Mouse (Mus musculus) gastrocnemius, postnatal 10 days (tissue): ENCODE results near the gene Setd7. TPM values are rescaled to one million over a fixed set of nuclear protein-coding genes. Genes with fewer than 3 reads are reported as not detected.

ENCODE experiments used
- DNase-seq: peaks from one replicate; pipeline ENCODE4 v3.0.0; 2021; ENCODE audit warnings: mixed read lengths
- total RNA-seq, 2 experiments: library from RNA; stranded (reverse); gene quantifications; 2 replicates each; pipeline ENCODE4 v1.2.3; 2021

The Setd7 gene
- total RNA-seq, 2 experiments from 2014 or later, result 102 to 121 TPM

- DNase-seq, result peak; percentile 78
These were observed 857 bp downstream of the Setd7 start for GRCm38 (mm10) chr3:51559594-51560450.

GRCm38 (mm10) chr3:51555583-51555982, 5.1 kb downstream of the Setd7 start:
- no peak for DNase-seq

DNA sequence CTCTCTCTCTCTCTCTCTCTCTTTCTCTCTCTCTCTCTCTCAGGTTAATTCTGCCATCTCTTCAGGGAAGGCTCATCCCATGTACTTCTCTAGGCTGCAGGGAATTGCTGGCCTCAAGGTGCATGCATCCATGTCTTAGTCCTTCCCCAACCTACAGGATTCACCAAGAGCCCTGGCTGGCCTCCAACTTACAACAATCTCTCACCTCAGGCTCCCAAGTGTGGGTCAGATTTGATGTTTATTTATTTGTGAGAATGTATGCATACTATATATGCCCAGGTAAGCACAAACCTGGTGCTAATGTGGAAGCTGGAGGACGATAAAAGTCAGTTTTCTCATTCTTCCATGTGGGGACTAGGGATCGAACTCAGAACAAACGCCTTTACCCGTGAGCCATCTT, 5.8 kb downstream of the Setd7 start:
- DNase-seq, result no peak

GRCm38 (mm10) chr3:51554067-51554466, 6.6 kb downstream of the Setd7 start:
- DNase-seq, result no peak

DNA sequence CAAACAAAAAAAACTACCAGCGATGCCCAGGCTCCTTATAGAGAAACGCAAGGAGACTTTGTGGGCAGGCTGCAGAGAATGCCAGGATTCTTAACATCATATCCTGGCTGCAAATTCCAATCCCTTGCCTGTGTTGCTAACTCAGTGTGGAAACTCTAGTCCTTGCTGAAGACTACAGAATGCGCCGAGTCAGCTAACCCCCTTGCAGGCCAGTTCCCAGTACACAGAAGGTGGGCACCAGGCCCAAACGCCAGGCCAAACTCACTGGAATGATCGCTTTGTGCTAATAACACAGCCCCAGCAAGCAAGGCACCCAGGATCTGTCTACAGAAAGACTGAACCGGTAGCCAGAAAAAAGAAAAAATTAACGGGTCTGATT, 7.2 kb downstream of the Setd7 start:
- peak; percentile 79 for DNase-seq

- DNase-seq, result no peak
These were observed 7.7 kb downstream of the Setd7 start for GRCm38 (mm10) chr3:51552841-51553496.

DNA sequence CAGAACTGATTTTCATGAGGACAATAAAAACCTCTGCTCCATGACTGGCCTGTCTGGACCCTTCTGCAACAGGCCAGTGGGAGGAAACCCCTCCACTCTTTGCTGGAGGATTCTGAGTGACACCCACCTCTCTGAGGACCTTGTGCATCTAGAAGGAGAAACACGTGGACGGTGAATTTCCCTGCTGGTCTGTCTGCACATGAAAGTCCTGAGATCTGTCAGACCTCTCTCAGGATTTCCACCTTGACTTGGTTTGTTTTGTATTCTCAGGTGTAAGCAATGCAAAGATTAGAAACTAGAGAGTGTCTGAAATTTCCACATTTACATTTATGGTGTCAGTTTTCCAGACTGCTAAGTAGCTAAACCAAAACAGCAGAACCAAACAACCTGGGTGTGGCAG, 8.5 kb downstream of the Setd7 start:
- DNase-seq, result no peak

GRCm38 (mm10) chr3:51548987-51549579, 11.6 kb downstream of the Setd7 start:
- DNase-seq, result no peak

DNA sequence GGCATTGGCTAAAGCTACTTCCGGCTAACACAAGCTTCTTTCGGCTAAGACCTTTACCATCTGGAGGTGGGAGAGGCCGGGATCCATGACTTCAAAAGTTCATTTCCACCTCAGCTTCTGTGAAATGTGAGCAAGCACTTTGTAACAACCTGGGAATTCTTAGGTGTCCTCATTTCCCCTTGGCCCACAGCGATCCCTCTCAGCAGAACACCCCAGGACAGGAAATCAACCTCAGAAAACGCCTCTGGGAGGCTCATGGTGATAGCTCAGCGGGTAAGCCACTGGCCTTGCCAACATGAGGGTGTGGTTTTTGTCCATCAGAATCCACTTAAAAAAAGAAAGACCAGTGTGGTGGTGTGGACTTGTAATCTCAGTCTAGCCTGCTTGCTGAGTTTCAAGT, 13.1 kb downstream of the Setd7 start:
- no peak for DNase-seq

DNA sequence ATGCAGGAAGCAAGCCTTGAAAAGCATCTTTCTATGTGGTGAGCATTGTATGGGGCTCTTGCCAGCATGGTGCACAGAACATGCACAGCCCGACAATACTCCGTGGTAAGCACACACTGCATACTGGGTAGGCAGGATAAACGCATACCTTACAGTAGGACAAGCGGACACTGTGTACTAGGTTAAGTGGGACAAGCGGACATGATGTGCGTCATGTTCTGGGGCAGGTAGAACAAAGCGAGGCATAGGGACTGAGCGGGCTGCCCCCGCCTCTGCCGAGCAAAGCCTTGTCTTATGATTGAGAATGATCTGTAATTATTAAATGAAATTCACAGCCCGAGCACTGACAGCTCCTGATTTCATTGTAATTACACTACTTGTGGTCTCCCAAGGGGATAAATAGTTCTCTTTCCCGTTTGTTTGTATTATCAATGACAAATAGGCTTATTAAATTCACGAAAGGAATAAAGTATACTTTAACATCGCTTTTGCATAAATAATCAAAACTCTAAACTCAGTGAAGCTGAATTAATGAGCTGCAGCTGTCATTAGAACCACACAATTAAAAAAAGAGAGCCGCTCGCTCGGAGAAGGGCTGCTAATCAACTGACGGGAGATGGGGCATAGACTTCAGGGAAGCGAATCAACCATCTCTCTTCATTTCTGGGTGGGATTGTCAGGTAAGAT, 16.1 kb downstream of the Setd7 start:
- DNase-seq, result no peak

DNA sequence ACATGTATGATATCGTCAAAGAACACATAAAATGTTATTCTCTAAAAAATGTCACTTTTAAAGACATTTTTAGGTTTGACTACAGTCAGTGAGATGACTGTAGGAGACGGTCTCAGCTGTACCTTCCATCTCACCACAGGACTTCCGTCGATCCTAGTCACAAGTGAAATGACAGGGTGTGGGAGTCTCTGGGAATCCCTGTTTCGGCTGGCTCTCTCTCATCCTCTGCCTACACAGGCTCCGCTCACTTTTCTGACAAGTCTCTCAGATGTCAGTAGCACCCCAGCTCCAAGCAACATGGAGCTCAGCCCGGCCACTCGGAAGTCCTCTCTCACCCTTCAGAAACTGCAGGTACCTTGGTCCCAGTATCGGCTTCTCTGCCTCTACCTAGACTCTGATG, 20.0 kb downstream of the Setd7 start:
- no peak for DNase-seq

- peak; percentile 87 for DNase-seq
These were observed 20.9 kb downstream of the Setd7 start for GRCm38 (mm10) chr3:51539567-51540408.

- no peak for DNase-seq
These were observed 26.7 kb downstream of the Setd7 start for GRCm38 (mm10) chr3:51534013-51534412.

- no peak for DNase-seq
These were observed 27.1 kb downstream of the Setd7 start for GRCm38 (mm10) chr3:51533573-51533972.

DNA sequence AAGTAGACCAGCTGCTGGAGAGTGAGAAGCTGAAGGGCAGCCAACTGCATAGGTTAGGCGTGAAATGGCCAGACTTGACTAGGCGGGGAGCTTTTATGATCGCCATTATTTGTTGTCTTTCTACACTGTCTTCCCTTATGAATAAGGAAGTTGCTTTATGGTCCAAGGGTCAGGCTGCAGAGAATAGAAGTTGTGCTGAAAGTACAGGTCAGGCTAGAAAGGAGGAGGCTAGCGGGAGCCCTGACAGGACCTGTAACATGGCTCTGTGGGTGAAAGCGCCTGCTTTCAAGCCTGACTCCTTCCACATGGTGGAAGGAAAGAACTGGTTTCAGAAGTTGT, 28.4 kb downstream of the Setd7 start:
- no peak for DNase-seq

DNA sequence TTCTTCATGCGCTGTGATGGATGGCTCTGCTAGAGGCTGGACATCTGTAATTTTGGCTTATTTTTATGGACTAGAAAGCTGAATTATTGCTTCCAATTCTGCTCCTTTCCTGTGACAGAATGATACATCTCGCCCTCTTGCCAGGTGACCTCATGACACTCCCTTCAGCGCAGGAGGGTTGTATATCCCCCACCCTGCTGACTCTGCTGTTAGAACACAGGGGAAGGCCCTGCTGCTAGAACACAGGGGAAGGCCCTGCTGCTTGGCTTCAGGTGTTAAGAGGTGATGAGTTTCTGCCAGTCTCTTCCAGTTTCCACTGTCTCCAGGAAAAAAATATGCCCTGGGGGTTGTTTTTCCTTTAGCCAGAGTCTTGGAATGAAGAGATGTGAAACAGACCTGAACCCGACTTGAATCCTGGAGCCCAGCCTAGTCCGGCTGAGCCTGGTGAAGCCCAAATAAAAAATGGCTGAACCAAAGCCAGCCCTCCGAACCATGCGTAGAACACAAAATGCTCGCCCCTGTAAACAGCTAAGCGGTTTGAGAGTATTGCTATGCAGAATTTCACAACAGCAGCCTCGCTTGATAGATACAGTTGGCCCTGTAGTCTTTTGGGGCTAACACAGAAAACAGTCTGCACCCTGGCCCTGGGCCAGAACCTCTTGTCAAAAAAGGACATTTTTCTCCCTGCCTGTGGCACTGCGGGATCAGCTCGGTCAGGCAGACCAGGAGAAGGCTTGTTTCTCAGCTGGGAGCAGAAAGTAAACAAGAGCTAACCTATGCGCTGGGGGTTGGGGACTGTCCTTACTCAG, 29.0 kb downstream of the Setd7 start:
- DNase-seq, result peak; percentile 48

DNA sequence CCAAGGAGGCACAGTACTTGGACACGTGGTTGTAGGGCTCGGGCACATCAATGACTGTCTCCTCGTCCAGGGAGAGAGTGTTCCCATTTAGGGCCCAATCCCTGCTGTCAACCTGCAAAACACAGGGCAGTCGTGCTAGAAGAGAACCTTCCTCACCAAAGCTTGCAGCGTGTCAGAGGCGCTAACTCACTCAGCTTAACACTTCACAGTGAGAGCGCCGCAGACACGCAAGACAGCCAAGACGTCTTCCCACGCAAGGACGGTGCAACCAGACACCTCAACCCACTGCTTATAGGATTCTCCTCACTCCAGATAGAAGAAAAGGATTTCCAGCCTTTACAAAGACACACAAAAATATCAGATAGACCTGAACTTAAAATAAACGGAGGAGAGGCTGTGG, 33.8 kb downstream of the Setd7 start:
- DNase-seq, result no peak

- DNase-seq, result no peak
These were observed 35.4 kb downstream of the Setd7 start for GRCm38 (mm10) chr3:51525186-51525785.

GRCm38 (mm10) chr3:51521262-51521661, 39.4 kb downstream of the Setd7 start:
- DNase-seq, result no peak

DNA sequence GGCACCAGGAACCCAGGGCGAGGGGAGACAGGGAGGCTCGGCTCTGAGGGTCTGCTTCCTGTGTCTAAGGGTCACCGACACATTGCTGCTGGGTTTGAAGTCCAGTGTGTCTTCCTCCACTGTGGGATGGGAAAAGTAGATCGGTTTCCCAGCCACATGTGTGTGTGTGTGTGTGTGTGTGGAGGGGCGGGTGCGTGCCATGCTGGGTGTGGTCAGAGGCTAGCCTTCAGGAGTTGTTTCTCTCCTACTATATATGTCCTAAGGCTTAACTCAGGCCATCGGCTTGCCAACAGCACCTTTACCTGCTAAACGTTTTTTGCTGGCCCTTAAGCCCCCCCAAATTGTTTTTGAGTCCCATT, 41.9 kb downstream of the Setd7 start:
- no peak for DNase-seq
